Mouse (Mus musculus) olfactory bulb, adult 2 months (tissue): ENCODE results near the gene Parp11.

Experiments used
- CTCF ChIP-seq: fragments of 200-500 bp; IDR thresholded peaks from 2 replicates; pipeline ENCODE4 v1.5.1; 2012; ENCODE audit warnings: low read depth, mild to moderate bottlenecking, low read length, moderate library complexity; ENCODE audit not compliant: insufficient read depth
- POLR2A ChIP-seq: fragments of 200-500 bp; IDR thresholded peaks from 2 replicates; pipeline ENCODE4 v1.6.1; 2012; ENCODE audit warnings: mild to moderate bottlenecking, low read depth, low read length, moderate library complexity; ENCODE audit not compliant: insufficient read depth

DNA sequence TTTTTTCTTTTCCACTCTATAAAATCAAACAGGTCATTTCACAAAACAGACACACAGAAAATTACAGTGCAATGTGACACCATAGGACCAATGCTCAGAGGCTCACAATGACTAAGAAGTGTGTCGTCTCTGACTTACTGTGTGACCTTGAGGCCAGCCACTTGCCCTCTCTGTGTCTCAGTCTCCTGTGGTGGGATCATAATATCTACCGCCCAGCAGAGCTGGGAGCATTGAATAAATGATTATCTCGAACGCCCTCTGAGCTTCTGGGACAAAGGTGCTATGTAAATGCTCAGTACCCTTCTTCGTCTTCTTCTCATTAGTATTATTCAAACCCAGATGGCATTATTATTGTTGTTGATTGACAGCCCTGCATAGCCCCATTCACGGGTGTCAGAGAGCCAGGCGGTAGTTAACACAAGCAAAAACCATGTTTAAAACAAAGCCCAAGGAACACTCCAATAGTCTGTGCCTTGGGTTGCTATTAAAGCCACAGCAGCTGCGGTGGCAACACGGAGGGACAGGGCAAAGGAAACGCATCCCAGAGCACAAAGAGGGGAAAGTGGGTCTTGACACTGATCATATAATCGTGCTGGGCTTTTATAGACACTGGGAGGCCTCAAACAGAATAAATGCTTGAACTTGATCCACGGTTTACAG is 29.0 kb upstream of the Parp11 start:
- TF ChIP-seq POLR2A (no peak), CTCF (no peak)
